Mouse (Mus musculus) cortical plate, adult 2 months (tissue): ENCODE results near the gene Selenow.

Source experiments
- CTCF ChIP-seq: fragments of 200-500 bp; IDR thresholded peaks from 2 replicates; pipeline ENCODE4 v1.5.1; 2011; ENCODE audit warnings: mild to moderate bottlenecking, control low read depth, low read length; ENCODE audit not compliant: insufficient read depth; ENCODE audit errors: extremely low read depth
- POLR2A ChIP-seq: fragments of 200-500 bp; IDR thresholded peaks from 2 replicates; pipeline ENCODE4 v1.6.1; 2011; ENCODE audit warnings: mild to moderate bottlenecking, low read length, control low read depth; ENCODE audit not compliant: insufficient read depth; ENCODE audit errors: extremely low read depth

DNA sequence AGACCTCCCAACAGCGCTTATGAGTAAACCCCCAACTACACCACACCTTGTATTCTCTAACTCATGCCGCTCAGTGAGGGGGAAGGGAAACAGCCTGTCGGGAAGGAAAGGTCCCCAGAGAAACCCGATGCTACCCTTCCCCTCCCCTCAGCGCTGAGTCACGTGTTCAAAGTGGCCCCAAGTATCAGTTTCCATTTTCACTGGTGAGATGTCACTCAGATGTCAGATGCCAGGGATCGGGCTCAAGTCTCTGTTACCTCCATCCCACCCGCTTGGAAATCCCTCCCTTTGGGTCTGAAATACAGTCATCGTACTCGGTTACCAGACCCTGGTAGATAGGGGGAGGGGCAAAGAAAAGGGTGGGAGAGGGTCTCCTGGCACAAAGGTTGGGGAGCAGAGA, 406 bp downstream of the Selenow start:
- no peak for TF ChIP-seq CTCF
- TF ChIP-seq POLR2A, result no peak
